Comparison of ENCODE assay signal across 11 mouse cellular contexts in genomic region chr11:117127250-117127837, GRCm38 (mm10). TPM values are rescaled to one million over a fixed set of nuclear protein-coding genes. Genes with fewer than 3 reads are reported as not detected.
DNase-seq lines count a peak whose midpoint lies in the region; ATAC-seq and TF ChIP-seq lines count a peak whose summit lies in the region.
"Had no signal": no experiment of that assay in that cellular context is flagged by ENCODE, and none has a peak within 500 bp of the region (broad histone marks: within the 10 kb centered on the region; RNA-seq: fewer than 3 reads in every experiment).

No protein-coding gene starts in this region.

- H3K9me3 ChIP-seq in heart, embryonic 11.5 days (replicated peaks; ENCODE audit: control insufficient read depth, low read length): no peaks in the 10 kb centered on the region
- H3K9me3 ChIP-seq in forebrain, postnatal 0 days (ENCODE audit: low read length): no peaks in the 10 kb centered on the region
- no peaks in the 10 kb centered on the region for H3K9me3 ChIP-seq in midbrain, embryonic 13.5 days
- H3K9me3 ChIP-seq: G1E had no signal

- H3K27ac ChIP-seq in heart, embryonic 11.5 days (ENCODE audit: low read depth, low read length): peak overlapping the region; percentile 95
- peak overlapping the region; percentile 51; the same call in 1 of the 2 replicates for H3K27ac ChIP-seq in forebrain, postnatal 0 days (ENCODE audit: low read depth, low read length)
- peak overlapping the region; percentile 74 for H3K27ac ChIP-seq in midbrain, embryonic 13.5 days

- H3K36me3 ChIP-seq in heart, embryonic 11.5 days (ENCODE audit: control insufficient read depth, insufficient read depth, low read length): no peaks in the 10 kb centered on the region
- peaks cover 2% of the 10 kb centered on the region; the same call in 1 of the 2 replicates for H3K36me3 ChIP-seq in forebrain, postnatal 0 days (ENCODE audit: insufficient read depth)
- H3K36me3 ChIP-seq in midbrain, embryonic 13.5 days: peaks cover 11% of the 10 kb centered on the region; the same call in 1 of the 2 replicates

- no peaks in the 10 kb centered on the region for H3K27me3 ChIP-seq in heart, embryonic 11.5 days (ENCODE audit: control insufficient read depth, insufficient read depth, low read length)
- no peaks in the 10 kb centered on the region for H3K27me3 ChIP-seq in forebrain, postnatal 0 days (ENCODE audit: insufficient read depth, low read length)
- H3K27me3 ChIP-seq in midbrain, embryonic 13.5 days: no peaks in the 10 kb centered on the region

- no peak for DNase-seq in heart, postnatal 14 days
- peak; percentile 30 for DNase-seq in brain, embryonic 14.5 days (ENCODE audit: low read depth)
- DNase-seq in forebrain, postnatal 0 days: no peak
- no peak for DNase-seq in right cerebral cortex, postnatal 25 days
- no peak for DNase-seq in cerebellum, adult 8-10 months
- no peak for DNase-seq in gastrocnemius, postnatal 36 days
- DNase-seq: cerebellum, adult 11-12 months; right cerebral cortex, adult 18-20 months had no signal

- no peak for TF ChIP-seq CTCF in brain, embryonic 14.5 days (IDR thresholded peaks at IDR 0.05; ENCODE audit: borderline replicate concordance, extremely low read depth, insufficient read depth, insufficient read length)
- TF ChIP-seq CTCF in forebrain, postnatal 0 days (IDR thresholded peaks at IDR 0.05; ENCODE audit: low read depth): no peak

- TF ChIP-seq POLR2A in brain, embryonic 14.5 days (IDR thresholded peaks at IDR 0.05; ENCODE audit: borderline replicate concordance, extremely low read depth, insufficient read depth, insufficient read length, poor library complexity, severe bottlenecking): no peak

- intact Hi-C loops in heart, postnatal 14 days (cut with DNase I): no loop called here
- intact Hi-C loops in gastrocnemius, postnatal 36 days (cut with DNase I): no loop called here

- 46% methylated on average over 13 of the region's 13 CpGs for WGBS in heart, embryonic 11.5 days (ENCODE audit: insufficient replicate concordance)
- 51% methylated on average over 13 of the region's 13 CpGs for WGBS in forebrain, postnatal 0 days
- WGBS in midbrain, embryonic 13.5 days: 69% methylated on average over 13 of the region's 13 CpGs

- ATAC-seq in heart, embryonic 11.5 days (replicated peaks; ENCODE audit: insufficient number of reproducible peaks, low FRiP score, low TSS enrichment): no peak
- ATAC-seq in forebrain, postnatal 0 days: no peak
- ATAC-seq in midbrain, embryonic 13.5 days: 0 out of 2 replicates have a peak, but pooled peaks have one; percentile 43

- peak overlapping the region; percentile 36 for H3K4me2 ChIP-seq in heart, embryonic 11.5 days
- no peak overlapping the region for H3K4me2 ChIP-seq in forebrain, postnatal 0 days (ENCODE audit: low read depth)
- no peak overlapping the region for H3K4me2 ChIP-seq in midbrain, embryonic 13.5 days (replicated peaks)

- H3K4me1 ChIP-seq in heart, embryonic 11.5 days (ENCODE audit: control insufficient read depth, insufficient read depth, low read length): peaks cover 83% of the 10 kb centered on the region
- 0 out of 2 replicates have a peak, but pooled peaks cover 4% of the 10 kb centered on the region for H3K4me1 ChIP-seq in forebrain, postnatal 0 days (ENCODE audit: insufficient read depth)
- H3K4me1 ChIP-seq in midbrain, embryonic 13.5 days (replicated peaks): peaks cover 64% of the 10 kb centered on the region

- peak overlapping the region; percentile 23; the same call in 1 of the 2 replicates for H3K9ac ChIP-seq in heart, embryonic 11.5 days (ENCODE audit: low read depth, low read length)
- H3K9ac ChIP-seq in forebrain, postnatal 0 days: 0 out of 2 replicates have a peak overlapping the region, but pooled peaks have one; percentile 25
- H3K9ac ChIP-seq in midbrain, embryonic 13.5 days (replicated peaks): no peak overlapping the region

- H3K4me3 ChIP-seq in heart, embryonic 11.5 days (ENCODE audit: low read depth, low read length): no peak overlapping the region
- no peak overlapping the region for H3K4me3 ChIP-seq in forebrain, postnatal 0 days (ENCODE audit: low read depth, low read length)
- no peak overlapping the region for H3K4me3 ChIP-seq in midbrain, embryonic 13.5 days (replicated peaks)

RNA-seq across cellular contexts. Expression of gene Sec14l1, which starts 12.4 kb away (rescaled TPM):
- polyA plus RNA-seq in heart, embryonic 11.5 days (2014; fragmentation: Nextera tagmentation; extraction: Ambion mirVana): 32.6 and 39.4 TPM in 2 replicates
- 10 to 100 TPM; 89.1 to 92.0 TPM for total RNA-seq in heart, postnatal 14 days (2021)
- 77.4 and 90.5 TPM in 2 replicates for polyA plus RNA-seq in brain, embryonic 14.5 days (2012; rRNA removed)
- 81.3 and 82.9 TPM in 2 replicates for total RNA-seq in forebrain, postnatal 0 days (2014; rRNA removed)
- 62.1 and 65.1 TPM in 2 replicates for polyA plus RNA-seq in forebrain, postnatal 0 days (2015; fragmentation: Nextera tagmentation; extraction: Ambion mirVana)
- 62.4 and 67.0 TPM in 2 replicates for polyA plus RNA-seq in midbrain, embryonic 13.5 days (2015; fragmentation: Nextera tagmentation; extraction: Ambion mirVana)
- 10 to 100 TPM; 37.6 to 42.9 TPM for total RNA-seq in gastrocnemius, postnatal 36 days (2021)
